In the genomic region with DNA sequence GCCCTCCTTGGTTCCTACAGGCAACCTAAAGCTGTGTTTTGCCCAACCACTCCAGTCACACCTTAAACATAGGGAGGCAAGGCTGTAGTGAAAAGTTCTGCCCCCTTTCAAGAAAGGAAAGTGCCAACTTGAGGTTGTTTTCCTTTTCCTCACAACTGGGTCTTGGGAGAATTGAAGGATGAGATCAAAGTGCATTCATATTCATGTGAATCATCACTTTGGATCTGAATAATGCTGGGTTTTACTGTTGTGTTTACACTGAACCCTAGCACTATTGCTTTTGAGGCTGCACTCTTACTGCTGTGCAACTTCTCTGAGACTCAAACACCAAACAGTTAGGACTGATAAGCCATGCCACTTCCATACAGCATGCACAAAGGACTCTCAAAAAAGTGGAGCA, we compare ENCODE assay signal across 27 mouse cellular contexts. TPM values are rescaled to one million over a fixed set of nuclear protein-coding genes. Genes with fewer than 3 reads are reported as not detected.
"Had no signal": no experiment of that assay in that cellular context is flagged by ENCODE, and none has a peak within 500 bp of the region (broad histone marks: within the 10 kb centered on the region; RNA-seq: fewer than 3 reads in every experiment).

No protein-coding gene starts in this region.

- H3K36me3 ChIP-seq: heart, embryonic 10.5 days; heart, embryonic 12.5 days; hindbrain, embryonic 10.5 days; hindbrain, embryonic 13.5 days; kidney, embryonic 15.5 days; limb, embryonic 10.5 days; limb, embryonic 12.5 days; liver, embryonic 13.5 days had no signal

- H3K27ac ChIP-seq: gastrocnemius, adult 2 months; heart, embryonic 10.5 days; hindbrain, embryonic 10.5 days; hindbrain, embryonic 13.5 days; kidney, embryonic 15.5 days; kidney, postnatal 0 days; limb, embryonic 10.5 days; limb, embryonic 12.5 days; liver, embryonic 13.5 days had no signal

- DNase-seq: gastrocnemius, adult 2 months; gastrocnemius, postnatal 10 days; gastrocnemius, postnatal 25 days; heart, adult 18-20 months; heart, postnatal 4 days; kidney, adult 11 months; kidney, adult 2 months; kidney, adult 9 months; kidney, postnatal 14 days; kidney, postnatal 36 days; layer of hippocampus, adult 9-11 months; layer of hippocampus, postnatal 36 days; liver; liver, embryonic 13.5 days had no signal

- H3K4me3 ChIP-seq: gastrocnemius, adult 2 months; heart, embryonic 10.5 days; heart, embryonic 12.5 days; hindbrain, embryonic 10.5 days; hindbrain, embryonic 13.5 days; kidney, embryonic 15.5 days; limb, embryonic 10.5 days; limb, embryonic 12.5 days; liver, embryonic 13.5 days had no signal

- H3K4me2 ChIP-seq: heart, embryonic 12.5 days; hindbrain, embryonic 13.5 days; kidney, embryonic 15.5 days; limb, embryonic 12.5 days; liver, embryonic 11.5 days; liver, embryonic 13.5 days had no signal

- ATAC-seq: hindbrain, embryonic 16.5 days; intestine, embryonic 16.5 days had no signal

- H3K9ac ChIP-seq: heart, embryonic 12.5 days; hindbrain, embryonic 13.5 days; kidney, embryonic 15.5 days; limb, embryonic 12.5 days; liver, embryonic 13.5 days had no signal

- H3K9me3 ChIP-seq: heart, embryonic 10.5 days; heart, embryonic 12.5 days; hindbrain, embryonic 13.5 days; kidney, embryonic 15.5 days; limb, embryonic 10.5 days; limb, embryonic 12.5 days; liver, embryonic 13.5 days had no signal

RNA-seq across cellular contexts. Expression of a gene that starts 1.8 kb away (rescaled TPM):
- total RNA-seq: granulocyte monocyte progenitor cell, adult 5-6 weeks had no signal
- polyA plus RNA-seq: heart, embryonic 10.5 days; intestine, embryonic 14.5 days; kidney, embryonic 15.5 days; limb, embryonic 10.5 days; liver, embryonic 11.5 days; liver, embryonic 13.5 days had no signal
